Mouse (Mus musculus): ENCODE data around the gene Pask. TPM values are rescaled to one million over a fixed set of nuclear protein-coding genes. Genes with fewer than 3 reads are reported as not detected.
A peak's percentile ranks its signal among the peaks of the same experiment; 100 is the strongest.

The Pask gene
- 32.7 and 36.5 TPM in 2 replicates for polyA plus RNA-seq (2016; fragmentation: Nextera tagmentation; extraction: Ambion mirVana)

DNA sequence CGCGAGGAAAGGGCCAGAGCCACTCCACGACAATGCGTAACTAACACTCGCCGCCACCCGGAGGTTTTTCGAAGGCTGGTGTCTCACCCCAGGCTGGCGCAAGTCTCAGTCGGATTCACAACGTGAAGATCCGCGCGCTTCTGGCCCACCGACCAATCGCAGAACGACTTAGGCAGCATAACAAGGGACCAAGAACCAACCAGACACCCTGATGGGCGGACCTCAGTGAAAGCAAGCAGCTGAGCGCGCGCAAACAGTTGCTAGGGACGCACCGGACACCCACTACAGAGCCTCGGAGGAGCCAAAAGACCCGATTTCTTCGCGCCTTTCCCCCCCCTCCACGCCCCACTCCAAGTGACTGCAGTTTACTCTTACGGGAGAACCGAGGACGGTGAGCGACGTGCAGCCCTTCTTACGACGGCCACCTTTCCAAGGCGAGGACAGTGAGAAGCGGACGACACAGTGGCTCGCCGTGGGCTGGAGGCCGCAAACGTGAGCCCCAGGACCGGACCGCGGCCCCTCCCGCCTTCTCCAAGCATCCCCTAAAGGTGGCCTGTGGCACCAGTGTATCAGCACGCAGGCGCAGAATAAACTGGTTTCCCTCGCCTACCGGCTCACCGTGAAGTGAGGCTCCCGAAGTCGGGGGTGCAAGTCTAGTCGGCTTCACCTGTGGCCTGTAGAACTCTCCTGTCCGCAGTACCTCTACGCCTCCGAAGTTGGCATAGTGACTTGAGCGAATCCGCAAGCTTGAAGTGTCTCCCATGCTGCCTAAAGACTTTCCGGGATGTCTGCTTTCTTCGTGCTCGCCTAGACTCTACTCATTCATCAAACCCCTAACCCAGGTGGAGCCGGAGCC is at the start of gene Pask, which contains the start of gene Ppp1r7:
Pask (minus strand) TSS at position 835 of the 856 bp plus-strand sequence.
Ppp1r7 (plus strand) TSS at position 207 of the 856 bp plus-strand sequence.
- Histone ChIP-seq H3K36me3 (replicated peaks) (peaks cover 24% of the 10 kb centered on the region), H3K9me3 (no peaks in the 10 kb centered on the region), H3K27ac (peak within 1 kb of the TSS; percentile 92), H3K4me1 (peaks cover 28% of the 10 kb centered on the region), H3K27me3 (ENCODE audit: poor library complexity, severe bottlenecking) (no peaks in the 10 kb centered on the region), H3K4me3 (peak within 1 kb of the TSS; percentile 88)
- peak; percentile 98 for DNase-seq (ENCODE audit: extremely low spot score, low spot score)
- WGBS: under 1% methylated on average over 63 of the region's 63 CpGs

DNA sequence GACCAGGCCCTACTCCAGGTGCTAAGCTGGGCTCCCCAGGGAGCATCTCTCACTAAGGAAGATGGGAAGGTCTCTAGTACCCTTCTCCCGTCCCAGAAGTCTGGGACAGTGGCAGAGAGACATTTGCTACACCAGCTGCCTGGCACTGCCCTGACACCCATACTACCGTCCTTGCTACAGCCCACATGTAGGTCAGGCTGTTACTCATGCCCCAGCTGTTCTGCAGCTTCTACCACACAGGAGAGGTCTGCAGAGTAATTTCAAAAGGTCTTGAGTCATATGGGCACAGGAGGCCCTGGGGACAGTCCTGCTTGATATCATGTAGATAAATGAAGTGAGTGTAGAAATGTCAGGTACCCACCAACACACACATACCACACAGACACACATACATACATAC is 45.6 kb upstream of the Pask start:
- 80% methylated on average over 2 of the region's 2 CpGs for WGBS
- Histone ChIP-seq H3K27ac (no peak overlapping the region), H3K4me3 (no peak overlapping the region), H3K9me3 (no peaks in the 10 kb centered on the region), H3K36me3 (replicated peaks) (no peaks in the 10 kb centered on the region), H3K4me1 (no peaks in the 10 kb centered on the region; the same call in 1 of the 2 replicates), H3K27me3 (ENCODE audit: poor library complexity, severe bottlenecking) (no peaks in the 10 kb centered on the region)
- no peak for DNase-seq (ENCODE audit: extremely low spot score, low spot score)

DNA sequence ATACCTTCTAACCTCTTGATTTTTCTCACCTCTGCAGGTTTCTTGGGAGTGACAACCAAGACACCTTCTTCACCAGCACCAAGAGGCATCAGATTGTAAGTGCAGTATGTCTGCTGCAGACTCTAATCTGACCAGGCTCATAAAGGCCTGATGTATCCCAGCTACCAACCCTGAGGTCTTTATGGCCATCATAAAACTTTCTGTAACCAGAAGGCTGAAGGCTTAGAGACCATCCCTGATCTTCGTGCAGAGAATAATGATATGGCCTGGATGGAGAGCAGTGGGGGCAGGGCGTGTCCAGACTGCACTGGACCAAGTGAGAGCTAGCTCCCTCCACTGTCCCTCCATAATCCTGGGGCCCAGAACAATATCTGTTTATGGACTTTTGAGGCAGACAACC is 43.9 kb upstream of the Pask start:
- Histone ChIP-seq H3K4me1 (no peaks in the 10 kb centered on the region; the same call in 1 of the 2 replicates), H3K27ac (no peak overlapping the region), H3K36me3 (replicated peaks) (no peaks in the 10 kb centered on the region), H3K9me3 (no peaks in the 10 kb centered on the region), H3K4me3 (no peak overlapping the region), H3K27me3 (ENCODE audit: poor library complexity, severe bottlenecking) (no peaks in the 10 kb centered on the region)
- WGBS: 85% methylated on average over 2 of the region's 2 CpGs
- DNase-seq (ENCODE audit: extremely low spot score, low spot score): no peak

DNA sequence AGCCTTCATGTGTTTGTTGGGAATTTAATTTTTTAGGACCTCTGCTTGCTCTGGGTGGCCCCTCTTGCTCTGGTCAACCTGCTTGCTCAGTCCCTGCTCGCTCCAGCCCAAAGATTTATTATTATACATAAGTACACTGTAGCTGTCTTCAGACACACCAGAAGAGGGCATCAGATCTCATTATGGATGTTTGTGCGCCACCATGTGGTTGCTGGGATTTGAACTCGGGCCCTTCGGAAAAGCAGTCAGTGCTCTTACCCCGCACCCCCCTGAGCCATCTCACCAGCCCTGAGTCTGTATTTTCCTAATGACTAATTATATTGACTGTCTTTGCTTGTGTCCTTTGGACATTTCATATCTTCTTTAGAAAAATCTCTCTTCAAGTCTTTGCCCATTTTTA is 35.8 kb upstream of the Pask start:
- WGBS: 75% methylated on average over 5 of the region's 5 CpGs
- H3K9me3 ChIP-seq: no peaks in the 10 kb centered on the region
- DNase-seq (ENCODE audit: extremely low spot score, low spot score): no peak
- H3K27me3 ChIP-seq (ENCODE audit: poor library complexity, severe bottlenecking): no peaks in the 10 kb centered on the region
- no peak overlapping the region for H3K4me3 ChIP-seq
- no peaks in the 10 kb centered on the region for H3K36me3 ChIP-seq (replicated peaks)
- H3K27ac ChIP-seq: no peak overlapping the region
- H3K4me1 ChIP-seq: no peaks in the 10 kb centered on the region

DNA sequence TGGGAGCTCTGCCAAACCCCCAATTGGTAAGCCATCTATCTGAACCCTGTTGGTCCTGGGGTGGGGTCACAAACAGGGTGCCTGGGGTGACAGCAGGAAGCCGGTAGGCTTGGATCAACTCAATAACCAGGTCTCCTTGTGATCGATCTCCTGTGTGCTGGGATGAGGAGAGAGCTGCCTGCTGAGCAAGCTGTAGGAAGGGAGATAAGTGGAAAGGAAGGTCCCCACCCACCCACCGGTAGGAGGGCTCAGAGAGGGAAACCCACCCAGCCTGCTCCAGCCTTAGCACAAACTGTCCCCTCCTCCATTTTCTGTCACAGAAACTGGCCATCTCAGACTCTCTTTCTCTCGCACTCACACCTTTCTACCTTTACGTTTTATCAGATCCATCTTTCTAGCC is 34.0 kb upstream of the Pask start:
- Histone ChIP-seq H3K9me3 (no peaks in the 10 kb centered on the region), H3K27ac (no peak overlapping the region), H3K4me3 (no peak overlapping the region), H3K36me3 (replicated peaks) (no peaks in the 10 kb centered on the region), H3K27me3 (ENCODE audit: poor library complexity, severe bottlenecking) (no peaks in the 10 kb centered on the region), H3K4me1 (peaks cover 3% of the 10 kb centered on the region; the same call in 1 of the 2 replicates)
- no peak for DNase-seq (ENCODE audit: extremely low spot score, low spot score)
- WGBS: 84% methylated on average over 5 of the region's 5 CpGs

DNA sequence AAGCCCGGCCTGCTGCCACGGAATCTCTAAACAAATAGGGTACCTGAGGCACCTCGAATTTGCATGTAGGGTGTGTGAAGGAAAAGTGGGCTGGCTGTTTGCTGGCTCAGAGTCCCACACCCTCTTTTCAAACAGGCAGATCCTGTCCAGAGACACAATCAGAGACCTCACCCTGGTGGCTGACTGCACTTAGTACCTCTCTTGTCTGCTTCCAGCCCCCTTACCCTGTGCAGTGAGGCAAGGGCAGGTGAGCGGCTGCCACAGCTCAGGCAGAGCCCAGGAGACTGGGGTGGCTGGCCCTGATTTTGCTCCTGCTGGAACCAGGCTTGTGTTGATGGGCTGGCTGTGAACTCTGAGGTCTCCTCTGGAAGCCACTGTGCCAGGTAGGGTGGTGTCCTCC is 30.4 kb upstream of the Pask start, which contains the start of gene Ano7:
Ano7 (plus strand) TSS at position 266 of the 400 bp plus-strand sequence.
- H3K4me3 ChIP-seq: no peak within 1 kb of the TSS
- no peak for DNase-seq (ENCODE audit: extremely low spot score, low spot score)
- H3K27me3 ChIP-seq (ENCODE audit: poor library complexity, severe bottlenecking): no peaks in the 10 kb centered on the region
- peaks cover 3% of the 10 kb centered on the region; the same call in 1 of the 2 replicates for H3K4me1 ChIP-seq
- no peaks in the 10 kb centered on the region for H3K9me3 ChIP-seq
- WGBS: 83% methylated on average over 4 of the region's 4 CpGs
- H3K36me3 ChIP-seq (replicated peaks): peaks cover 10% of the 10 kb centered on the region; the same call in 1 of the 2 replicates
- H3K27ac ChIP-seq: no peak within 1 kb of the TSS

DNA sequence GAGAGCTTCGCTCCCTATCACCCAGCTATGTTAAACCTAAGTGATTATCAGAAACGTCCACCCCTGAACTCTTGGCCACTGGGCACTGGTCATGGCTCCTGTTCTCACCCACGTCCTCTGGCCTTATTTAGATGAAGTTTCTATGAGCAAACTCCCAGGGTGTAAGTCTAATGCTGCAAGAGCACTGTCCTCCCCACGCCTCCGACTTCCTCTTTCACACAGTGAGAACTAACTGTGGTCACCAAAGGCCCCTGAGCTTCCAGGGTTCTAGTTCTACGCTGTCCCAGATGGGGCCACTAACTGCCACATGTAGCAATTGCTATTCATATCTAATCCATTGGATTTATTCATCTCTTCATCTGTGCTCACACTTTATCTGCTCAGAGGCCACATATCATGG is 22.4 kb upstream of the Pask start:
- DNase-seq (ENCODE audit: extremely low spot score, low spot score): no peak
- Histone ChIP-seq H3K9me3 (no peaks in the 10 kb centered on the region), H3K27me3 (ENCODE audit: poor library complexity, severe bottlenecking) (no peaks in the 10 kb centered on the region), H3K27ac (no peak overlapping the region), H3K4me1 (no peaks in the 10 kb centered on the region), H3K36me3 (replicated peaks) (peaks cover 82% of the 10 kb centered on the region), H3K4me3 (no peak overlapping the region)
- 94% methylated on average over 6 of the region's 6 CpGs for WGBS

DNA sequence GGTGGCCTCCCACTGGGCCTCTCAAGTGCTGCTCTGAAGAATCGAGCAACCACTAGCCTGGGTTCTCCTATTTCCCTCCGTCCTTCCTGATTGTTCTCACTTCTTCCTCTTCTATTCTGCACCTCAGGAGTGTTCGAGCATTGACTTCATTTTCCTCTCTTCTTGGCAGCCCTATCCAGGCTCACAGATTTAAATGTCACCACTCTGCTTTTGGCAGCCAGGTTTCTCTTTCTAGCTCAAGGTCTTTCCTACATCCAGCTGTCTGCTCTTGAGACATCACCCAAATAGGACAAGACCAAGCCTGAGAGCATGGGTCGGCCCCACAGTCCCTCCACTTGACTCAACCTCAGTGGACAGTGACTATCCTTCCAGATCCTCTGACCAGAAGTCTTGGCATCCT is 19.4 kb upstream of the Pask start:
- Histone ChIP-seq H3K27me3 (ENCODE audit: poor library complexity, severe bottlenecking) (no peaks in the 10 kb centered on the region), H3K9me3 (no peaks in the 10 kb centered on the region), H3K4me1 (no peaks in the 10 kb centered on the region), H3K36me3 (replicated peaks) (peaks cover 98% of the 10 kb centered on the region), H3K4me3 (no peak overlapping the region), H3K27ac (no peak overlapping the region)
- 87% methylated on average over 4 of the region's 4 CpGs for WGBS
- no peak for DNase-seq (ENCODE audit: extremely low spot score, low spot score)

DNA sequence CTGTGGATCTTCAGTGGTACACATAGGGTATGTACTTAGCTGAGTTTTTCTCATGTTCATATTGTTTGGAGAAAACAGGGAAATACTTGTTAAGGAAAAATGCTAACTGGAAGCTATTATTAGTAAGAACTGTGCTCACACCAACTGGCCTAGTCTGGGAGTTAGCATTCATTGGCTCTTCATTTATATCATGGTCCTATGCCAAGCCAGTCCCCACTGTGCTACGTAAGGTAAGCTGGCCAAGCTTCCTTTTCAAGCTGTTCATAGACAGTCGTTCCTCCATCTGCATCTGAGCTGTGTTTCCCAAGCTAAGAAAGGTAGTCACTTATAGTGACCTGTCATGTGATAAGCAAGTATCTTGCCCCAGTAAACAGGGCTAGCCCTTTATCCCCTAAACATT is 9.4 kb upstream of the Pask start:
- Histone ChIP-seq H3K4me1 (no peaks in the 10 kb centered on the region), H3K4me3 (no peak overlapping the region), H3K27ac (no peak overlapping the region), H3K36me3 (replicated peaks) (peaks cover 99% of the 10 kb centered on the region), H3K9me3 (no peaks in the 10 kb centered on the region), H3K27me3 (ENCODE audit: poor library complexity, severe bottlenecking) (no peaks in the 10 kb centered on the region)
- WGBS: 83% methylated on average over 2 of the region's 2 CpGs
- no peak for DNase-seq (ENCODE audit: extremely low spot score, low spot score)

DNA sequence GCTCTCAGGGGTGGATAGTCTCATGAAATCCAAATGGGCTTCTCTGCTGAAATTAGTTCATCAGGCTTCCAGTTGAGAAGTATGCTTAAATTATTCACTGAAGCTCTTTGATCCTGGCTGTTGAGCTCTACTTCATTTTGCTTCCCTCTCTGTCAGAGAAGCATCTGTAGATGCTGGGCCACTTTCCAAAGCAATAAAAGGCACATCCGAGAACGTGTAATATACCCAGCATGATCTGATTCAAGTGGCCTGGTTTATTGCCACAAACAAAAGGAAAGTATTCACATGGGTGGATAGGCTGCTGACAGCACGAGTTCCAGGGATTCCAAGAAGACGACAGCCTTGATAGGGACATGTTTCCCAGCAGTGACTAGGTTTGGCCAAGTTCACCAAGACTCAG is 6.4 kb upstream of the Pask start:
- Histone ChIP-seq H3K4me3 (no peak overlapping the region), H3K27ac (no peak overlapping the region), H3K27me3 (ENCODE audit: poor library complexity, severe bottlenecking) (no peaks in the 10 kb centered on the region), H3K36me3 (replicated peaks) (peaks cover 92% of the 10 kb centered on the region), H3K4me1 (peaks cover 6% of the 10 kb centered on the region), H3K9me3 (no peaks in the 10 kb centered on the region)
- DNase-seq (ENCODE audit: extremely low spot score, low spot score): no peak
- WGBS: 90% methylated on average over 4 of the region's 4 CpGs

DNA sequence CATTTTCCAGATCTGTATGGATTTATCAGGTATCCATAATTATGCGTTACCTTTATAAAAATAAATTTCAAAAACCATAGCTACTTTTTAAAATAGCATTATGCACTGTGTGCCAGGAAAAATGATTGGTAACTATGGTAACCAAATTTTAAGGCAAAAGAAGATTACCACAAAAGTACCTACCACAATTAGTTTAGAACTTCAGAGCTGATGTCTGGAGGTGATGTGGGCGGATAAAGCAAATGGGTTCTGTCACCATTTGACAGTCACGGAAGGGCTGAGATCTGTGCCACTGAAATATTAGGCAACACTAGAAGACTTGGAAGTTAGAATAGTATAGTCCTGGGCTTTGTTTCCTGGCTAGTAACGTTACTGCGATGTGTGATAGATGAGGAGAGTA is 3.9 kb upstream of the Pask start:
- H3K27me3 ChIP-seq (ENCODE audit: poor library complexity, severe bottlenecking): no peaks in the 10 kb centered on the region
- WGBS: 93% methylated on average over 5 of the region's 5 CpGs
- H3K9me3 ChIP-seq: no peaks in the 10 kb centered on the region
- no peak overlapping the region for H3K4me3 ChIP-seq
- peaks cover 13% of the 10 kb centered on the region for H3K4me1 ChIP-seq
- no peak overlapping the region for H3K27ac ChIP-seq
- DNase-seq (ENCODE audit: extremely low spot score, low spot score): no peak
- H3K36me3 ChIP-seq (replicated peaks): peaks cover 66% of the 10 kb centered on the region

DNA sequence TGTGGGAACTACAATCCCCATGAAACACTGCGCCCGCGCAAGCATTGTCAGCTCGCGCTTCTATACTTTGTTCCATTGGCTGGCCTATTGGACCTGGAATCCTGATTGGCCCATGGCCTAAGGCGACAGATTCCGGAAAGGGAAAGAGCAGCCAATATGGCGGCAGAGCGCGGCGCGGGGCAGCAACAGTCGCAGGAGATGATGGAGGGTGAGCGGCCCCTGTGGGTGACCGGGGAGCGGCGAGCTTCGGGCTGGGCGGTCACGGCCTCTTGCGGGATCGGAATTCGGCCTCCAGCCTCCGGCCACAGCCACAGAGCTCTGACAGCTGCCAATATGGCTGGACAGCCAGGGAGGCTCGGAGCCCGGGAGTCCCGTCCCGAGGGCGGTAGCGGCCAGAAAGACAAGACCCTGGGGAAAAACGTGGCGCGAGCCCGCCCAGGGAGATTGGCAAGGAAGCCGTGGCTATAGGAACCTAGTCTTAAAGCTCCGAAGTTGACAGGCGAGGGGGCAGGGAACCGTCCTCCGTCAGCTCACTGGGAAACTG is 294 bp upstream of the Pask start:
- under 1% methylated on average over 39 of the region's 39 CpGs for WGBS
- Histone ChIP-seq H3K36me3 (replicated peaks) (peaks cover 31% of the 10 kb centered on the region), H3K4me1 (peaks cover 28% of the 10 kb centered on the region), H3K9me3 (no peaks in the 10 kb centered on the region), H3K27ac (peak overlapping the region; percentile 92), H3K4me3 (peak overlapping the region; percentile 88), H3K27me3 (ENCODE audit: poor library complexity, severe bottlenecking) (no peaks in the 10 kb centered on the region)
- DNase-seq (ENCODE audit: extremely low spot score, low spot score): peak; percentile 93

DNA sequence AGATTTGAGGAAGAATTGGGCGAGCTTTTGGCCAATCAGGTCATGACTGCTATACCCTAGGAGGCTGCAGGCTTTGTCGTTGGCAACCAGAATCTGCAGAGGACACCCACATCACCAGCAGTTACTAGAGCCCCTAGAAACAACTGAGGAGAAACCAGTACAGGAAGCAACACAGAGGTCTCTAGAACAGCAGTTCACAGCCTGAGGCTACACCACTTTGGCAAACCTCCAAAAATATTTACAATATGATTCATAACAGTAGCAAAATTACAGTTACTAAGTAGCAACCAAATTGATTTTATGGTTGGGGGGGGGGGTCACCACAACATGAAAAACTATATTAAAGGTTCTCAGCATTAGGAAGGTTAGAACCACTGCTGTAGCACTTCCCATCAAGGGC is 8.7 kb downstream of the Pask start:
- Histone ChIP-seq H3K4me3 (no peak overlapping the region), H3K27me3 (ENCODE audit: poor library complexity, severe bottlenecking) (no peaks in the 10 kb centered on the region), H3K36me3 (replicated peaks) (peaks cover 80% of the 10 kb centered on the region), H3K27ac (no peak overlapping the region), H3K9me3 (no peaks in the 10 kb centered on the region), H3K4me1 (peaks cover 7% of the 10 kb centered on the region; the same call in 1 of the 2 replicates)
- DNase-seq (ENCODE audit: extremely low spot score, low spot score): no peak
- WGBS: 78% methylated on average over 2 of the region's 2 CpGs

Data from forebrain, embryonic 10.5 days (tissue).